Mouse (Mus musculus) left cerebral cortex, postnatal 10 days (tissue): Measurements from ENCODE around the gene Elp6. TPM values are rescaled to one million over a fixed set of nuclear protein-coding genes. Genes with fewer than 3 reads are reported as not detected.

ENCODE experiments used
- DNase-seq, 2 experiments: peaks; one replicate each; pipeline ENCODE4 v3.0.0; 2021 to 2022; ENCODE audit warnings: low spot score in 2 of 2, mixed read lengths in 1 of 2; ENCODE audit errors: extremely low spot score in 1 of 2
- intact Hi-C: fragments of 180-260 bp; cut with DNase I; formaldehyde crosslinking; loops from one replicate; pipeline ENCODE4 v1.15.1; 2025
- microRNA-seq: library from miRNA; unstranded; fragments of <30 nt; microRNA quantifications from one replicate; pipeline ENCODE4 v1.2.0, GENCODE M21; 2022
- total RNA-seq, 2 experiments: library from RNA; stranded (reverse); gene quantifications; 2 replicates each; pipeline ENCODE4 v1.2.3; 2021

The Elp6 gene
- total RNA-seq, 2 experiments from 2014 or later: 13.0 to 13.6 TPM

GRCm38 (mm10) chr9:110345057-110345739 lies 40.2 kb downstream of the Elp6 start:
- DNase-seq: no peak
- intact Hi-C loops: no loop called here

- intact Hi-C loops: no loop called here
- no peak for DNase-seq
These were observed 43.9 kb downstream of the Elp6 start for GRCm38 (mm10) chr9:110348899-110349298.

- intact Hi-C loops: no loop called here
- DNase-seq: no peak
These were observed 45.2 kb downstream of the Elp6 start for GRCm38 (mm10) chr9:110350188-110350587.

GRCm38 (mm10) chr9:110350612-110351011 lies 45.6 kb downstream of the Elp6 start:
- intact Hi-C loops: no loop called here
- DNase-seq: no peak

- no peak for DNase-seq
- intact Hi-C loops: no loop called here
These were observed 46.4 kb downstream of the Elp6 start for GRCm38 (mm10) chr9:110351350-110351749.

- DNase-seq: no peak
- intact Hi-C loops: no loop called here
These were observed 47.1 kb downstream of the Elp6 start for GRCm38 (mm10) chr9:110351932-110352632.

GRCm38 (mm10) chr9:110358341-110358740 lies 53.4 kb downstream of the Elp6 start:
- intact Hi-C loops: no loop called here
- DNase-seq: no peak

- no peak for DNase-seq
- intact Hi-C loops: no loop called here
These were observed 56.3 kb downstream of the Elp6 start for GRCm38 (mm10) chr9:110361299-110361698.

GRCm38 (mm10) chr9:110362337-110362736 lies 57.4 kb downstream of the Elp6 start:
- intact Hi-C loops: no loop called here
- no peak for DNase-seq

- DNase-seq: no peak
- intact Hi-C loops: no loop called here
These were observed 61.8 kb downstream of the Elp6 start for GRCm38 (mm10) chr9:110366746-110367145.

- DNase-seq: no peak
- intact Hi-C loops: no loop called here
These were observed 64.9 kb downstream of the Elp6 start for GRCm38 (mm10) chr9:110369860-110370259.

Small RNA genes within 50 kb of the gene (microRNA-seq; reads per million reads assigned to microRNA genes)
- gene Mir6236: 124 reads per million, percentile 59 among the genes with 10 or more reads in this experiment

Other genes starting within 250 kb of the Elp6 start
- 10 to 100 TPM; 72.1 to 74.1 TPM for gene Smarcc1, start 187.5 kb upstream of the Elp6 start, total RNA-seq
- 100 to 1,000 TPM; 144 to 153 TPM for gene Dhx30, start 187.3 kb upstream of the Elp6 start, total RNA-seq
- 100 to 1,000 TPM; 529 to 558 TPM for gene Cspg5, start 61.4 kb upstream of the Elp6 start, total RNA-seq
- gene Scap, start 28.1 kb downstream of the Elp6 start, total RNA-seq: 100 to 1,000 TPM in 1 of 2 experiments, 10 to 100 TPM in 1; 98.0 to 106 TPM
- gene Ptpn23, start 103.0 kb downstream of the Elp6 start, total RNA-seq: 10 to 100 TPM; 49.0 to 50.1 TPM
- gene Ngp, start 114.6 kb downstream of the Elp6 start, total RNA-seq: not detected
- 10 to 100 TPM; 37.6 to 45.2 TPM for gene Klhl18, start 171.5 kb downstream of the Elp6 start, total RNA-seq
- gene Kif9, start 171.8 kb downstream of the Elp6 start, total RNA-seq: 1 to 10 TPM; 4.4 to 4.5 TPM
- 10 to 100 TPM; 77.2 to 80.2 TPM for gene Setd2, start 227.4 kb downstream of the Elp6 start, total RNA-seq